Mouse (Mus musculus) embryo, embryonic 9.5 days (tissue): Measurements from ENCODE around the gene Cdh23.
"Not testable (repeated sequence)": the region's sequence is repeated elsewhere in the genome, so short reads cannot be mapped to it uniquely, and the experiment has no call there.

Experiments used
- DNase-seq: peaks from one replicate; pipeline ENCODE4 v3.0.0-alpha.2; 2017; ENCODE audit errors: extremely low spot score

The Cdh23 gene

DNA sequence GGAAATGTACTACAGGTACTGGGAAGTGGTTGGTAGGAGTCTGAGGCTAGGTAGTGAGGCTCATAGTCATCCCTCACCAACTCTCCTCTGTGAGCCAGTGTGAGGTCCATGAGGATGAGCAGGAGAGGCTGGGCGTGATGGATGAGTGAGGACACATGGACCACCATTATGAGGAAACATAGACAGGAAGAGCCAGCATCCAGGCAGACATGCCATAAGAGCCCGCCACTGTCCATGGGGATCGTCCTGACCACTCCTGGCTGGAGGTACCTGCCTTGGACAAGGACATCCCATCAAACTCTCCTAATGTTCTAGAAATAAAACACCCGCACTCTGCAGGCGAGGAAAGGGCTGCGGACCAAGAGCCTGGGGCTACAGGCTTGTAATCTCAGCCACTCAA lies at the start of gene Cdh23:
TSS of gene Cdh23 (minus strand) at position 101 of the 400 bp plus-strand sequence.
- DNase-seq = no peak

- DNase-seq = no peak
Observed at GRCm38 (mm10) chr10:60744543-60745290, 48.4 kb upstream of the Cdh23 start.

- no peak for DNase-seq
Observed at GRCm38 (mm10) chr10:60743681-60744080, 47.4 kb upstream of the Cdh23 start.

DNA sequence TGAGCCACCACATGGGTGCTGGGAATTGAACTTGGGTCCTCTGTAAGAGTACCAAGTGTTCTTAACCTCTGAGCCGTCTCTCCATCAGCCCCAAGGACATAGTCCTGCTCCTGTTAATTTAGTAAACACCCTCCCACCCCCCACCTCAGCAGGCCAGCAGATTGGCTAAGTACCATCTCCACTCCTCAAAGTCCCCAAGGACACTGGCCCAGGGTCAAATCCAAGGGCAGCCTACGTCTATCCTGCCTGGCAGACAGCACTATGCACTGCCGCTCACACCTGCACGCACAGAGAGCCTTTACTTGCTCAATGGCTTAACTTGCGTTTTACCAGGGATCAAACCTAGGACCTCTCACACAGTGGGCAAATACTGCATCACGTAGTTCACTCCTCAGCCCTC lies 46.7 kb upstream of the Cdh23 start:
- no peak for DNase-seq

DNA sequence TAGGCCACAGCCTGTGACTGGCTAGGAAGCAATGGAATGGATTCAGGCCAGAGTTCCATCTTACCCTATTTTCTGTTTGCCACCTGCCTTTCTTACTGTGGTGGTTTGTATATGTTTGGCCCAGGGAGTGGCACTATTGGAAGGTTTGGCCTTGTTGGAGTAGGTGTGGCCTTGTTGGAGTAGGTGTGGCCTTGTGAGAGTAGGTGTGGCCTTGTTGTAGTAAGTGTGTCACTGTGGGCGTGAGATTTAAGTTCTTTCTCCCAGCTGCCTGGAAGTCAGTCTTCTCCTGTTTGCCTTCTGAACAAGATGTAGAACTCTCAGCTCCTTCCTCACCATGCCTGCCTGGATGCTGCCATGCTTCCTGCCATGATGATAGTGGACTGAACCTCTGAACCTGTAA lies 46.0 kb upstream of the Cdh23 start:
- not testable (repeated sequence) for DNase-seq

- no peak for DNase-seq
Observed at GRCm38 (mm10) chr10:60741435-60741834, 45.1 kb upstream of the Cdh23 start.

- no peak for DNase-seq
Observed at GRCm38 (mm10) chr10:60739619-60740363, 43.5 kb upstream of the Cdh23 start.

DNA sequence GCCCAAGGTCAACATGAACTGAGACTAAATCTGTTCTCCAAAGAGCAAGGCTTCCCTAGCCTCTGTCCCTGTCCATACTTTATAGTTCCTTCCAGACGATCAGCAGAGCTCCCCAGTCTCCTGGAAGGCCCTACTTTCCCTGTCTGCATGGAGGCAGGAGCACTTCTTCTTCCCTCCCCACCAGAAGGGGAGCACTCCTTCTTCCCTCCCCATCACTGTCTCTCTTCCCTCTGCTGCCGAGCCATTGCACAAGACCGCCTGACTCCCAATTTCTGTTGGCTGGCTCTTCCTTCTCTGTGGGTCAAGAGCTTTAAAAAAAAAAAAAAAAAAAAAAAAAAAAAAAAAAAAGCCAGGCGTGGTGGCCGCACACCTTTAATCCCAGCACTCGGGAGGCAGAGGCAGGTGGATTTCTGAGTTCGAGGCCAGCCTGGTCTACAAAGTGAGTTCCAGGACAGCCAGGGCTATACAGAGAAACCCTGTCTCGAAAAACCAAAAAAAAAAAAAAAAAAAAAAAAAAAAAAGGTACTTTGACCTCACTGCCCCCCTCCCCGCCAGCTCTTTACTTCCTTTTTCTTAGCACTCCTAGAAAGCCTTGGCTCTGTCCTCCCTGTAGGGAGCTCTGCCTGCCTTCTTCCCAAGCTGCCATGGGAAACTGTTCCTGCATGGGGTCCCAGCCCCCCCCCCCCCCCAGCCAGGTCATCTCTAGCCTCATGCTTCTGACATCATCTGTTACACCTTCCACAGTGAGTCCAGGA lies 41.8 kb upstream of the Cdh23 start:
- DNase-seq = no peak

DNA sequence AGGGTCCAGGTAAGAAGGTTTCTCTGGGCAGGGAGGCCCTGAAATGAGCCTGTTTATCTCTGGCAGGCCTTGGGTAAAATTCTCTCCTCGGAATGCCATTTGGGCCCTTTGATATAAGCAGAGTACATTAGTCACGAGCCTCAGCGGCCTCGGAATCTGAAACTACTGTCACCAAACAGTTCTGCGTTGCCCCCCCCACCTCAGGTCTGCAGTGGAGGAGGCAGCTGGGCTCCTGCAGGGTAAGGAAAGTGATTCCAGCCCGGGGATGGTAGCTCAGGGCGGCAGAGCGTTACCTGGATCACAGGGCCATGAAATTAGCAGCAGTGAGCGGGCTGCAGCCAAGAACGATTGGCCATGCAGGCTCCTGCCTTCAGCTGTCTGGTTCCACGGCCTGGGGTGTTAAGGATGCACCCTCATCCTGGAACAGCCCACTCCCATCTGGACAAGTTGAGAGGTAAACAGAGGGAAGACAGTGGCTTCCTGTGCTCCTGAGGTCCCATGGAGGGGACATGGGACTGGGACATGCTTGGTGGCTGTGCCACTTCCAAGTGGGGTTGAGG lies 41.0 kb upstream of the Cdh23 start:
- no peak for DNase-seq

GRCm38 (mm10) chr10:60735737-60736136 lies 39.4 kb upstream of the Cdh23 start:
- no peak for DNase-seq

DNA sequence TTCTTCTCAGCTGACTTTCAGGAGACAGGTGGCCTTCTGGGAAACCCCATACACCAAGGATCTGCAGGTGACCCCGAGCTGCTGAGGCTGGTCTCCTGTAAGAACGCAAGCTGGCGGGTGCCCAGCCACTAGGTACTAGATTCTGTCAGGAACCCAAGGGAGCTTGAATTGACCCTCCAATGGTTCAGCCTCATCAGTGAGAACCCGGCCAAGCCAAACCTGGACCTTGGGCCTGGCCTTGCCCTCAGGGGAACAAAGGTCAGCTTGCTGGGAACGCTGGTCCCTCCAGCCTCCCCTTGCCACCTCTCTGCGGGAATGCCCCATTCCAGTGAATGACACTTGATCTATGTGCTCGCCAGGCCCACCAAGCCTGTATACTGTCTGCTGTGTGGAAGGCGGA lies 37.2 kb upstream of the Cdh23 start:
- DNase-seq = no peak

DNA sequence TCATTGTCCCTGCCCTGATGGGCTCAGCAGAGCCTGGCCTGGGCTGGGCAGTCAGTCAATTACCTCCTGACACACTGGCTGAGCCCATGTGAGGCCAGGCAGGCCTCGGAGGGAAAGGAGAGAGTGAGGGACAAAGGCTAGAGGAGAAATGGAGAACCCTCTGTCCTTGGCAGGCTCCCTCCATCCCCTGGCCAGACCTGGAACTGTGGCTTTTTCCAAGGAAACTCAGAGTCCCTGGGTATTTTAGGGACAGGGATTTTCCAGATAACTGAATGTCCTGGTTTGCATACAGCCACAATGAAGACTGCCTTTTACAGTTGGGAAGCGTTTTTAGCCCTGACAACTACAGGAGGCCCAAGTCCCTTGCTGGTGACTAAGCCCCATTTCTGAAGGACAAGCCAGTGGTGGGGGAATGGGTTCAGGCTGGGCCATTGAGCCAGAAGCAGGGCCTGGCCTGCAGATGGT lies 36.1 kb upstream of the Cdh23 start:
- DNase-seq = no peak

DNA sequence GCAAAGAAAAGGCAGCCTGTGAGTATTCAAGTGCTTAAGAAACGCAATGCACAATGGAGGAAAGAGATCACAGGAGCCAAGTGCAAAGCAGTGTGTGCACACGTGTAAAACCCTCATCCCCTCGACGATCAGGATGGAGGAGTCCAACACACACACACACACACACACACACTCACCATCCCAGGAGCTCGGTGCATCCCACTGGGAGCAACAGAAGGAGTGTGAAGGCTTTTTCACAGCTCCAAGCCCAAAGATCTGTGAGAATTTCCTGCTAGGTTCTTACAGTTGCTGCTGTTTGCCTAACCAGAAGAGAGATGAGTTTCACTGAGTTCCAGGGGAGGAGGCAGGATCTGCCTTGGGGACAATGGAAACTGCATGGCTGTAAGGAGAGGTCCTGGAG lies 35.5 kb upstream of the Cdh23 start:
- no peak for DNase-seq

DNA sequence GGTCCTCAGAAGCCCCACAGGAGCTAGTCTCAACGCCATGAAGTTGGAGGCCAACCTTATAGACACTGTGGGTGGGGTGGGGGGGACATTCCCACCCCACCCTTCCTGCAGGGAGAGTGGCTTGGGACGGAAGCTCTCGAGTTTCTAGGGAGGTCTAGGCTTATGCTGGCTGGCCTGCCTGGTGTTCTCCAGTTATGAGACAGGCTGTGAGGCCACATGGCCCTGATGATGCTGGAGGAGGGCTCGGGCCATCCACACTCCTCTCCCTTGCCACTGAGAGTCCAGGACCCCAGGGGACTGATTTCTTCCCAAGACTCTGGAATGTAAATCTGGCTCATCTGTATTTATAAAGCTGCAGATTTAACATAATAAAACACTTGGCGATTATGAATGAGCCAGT lies 31.0 kb upstream of the Cdh23 start:
- DNase-seq = no peak

GRCm38 (mm10) chr10:60726896-60727295 lies 30.6 kb upstream of the Cdh23 start:
- no peak for DNase-seq

DNA sequence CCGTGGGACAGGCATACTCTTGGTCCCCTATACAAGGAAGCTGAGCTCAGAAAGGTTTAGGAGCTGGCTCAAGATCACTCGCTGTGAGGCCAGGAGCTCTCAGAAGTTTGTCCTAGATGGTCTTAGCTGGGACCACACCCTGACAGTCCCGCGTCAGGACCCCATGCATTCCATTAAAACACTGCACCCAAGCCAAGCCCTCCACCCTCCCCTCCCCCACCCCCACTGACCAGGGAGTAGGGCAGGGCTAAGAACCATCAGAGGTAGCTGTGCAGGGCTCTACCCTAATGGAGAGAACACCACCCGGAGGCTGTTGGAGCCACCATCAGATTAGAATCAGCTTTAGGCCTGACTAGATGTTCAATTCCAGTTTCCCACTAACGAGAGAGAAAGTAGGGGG lies 28.2 kb upstream of the Cdh23 start:
- no peak for DNase-seq

DNA sequence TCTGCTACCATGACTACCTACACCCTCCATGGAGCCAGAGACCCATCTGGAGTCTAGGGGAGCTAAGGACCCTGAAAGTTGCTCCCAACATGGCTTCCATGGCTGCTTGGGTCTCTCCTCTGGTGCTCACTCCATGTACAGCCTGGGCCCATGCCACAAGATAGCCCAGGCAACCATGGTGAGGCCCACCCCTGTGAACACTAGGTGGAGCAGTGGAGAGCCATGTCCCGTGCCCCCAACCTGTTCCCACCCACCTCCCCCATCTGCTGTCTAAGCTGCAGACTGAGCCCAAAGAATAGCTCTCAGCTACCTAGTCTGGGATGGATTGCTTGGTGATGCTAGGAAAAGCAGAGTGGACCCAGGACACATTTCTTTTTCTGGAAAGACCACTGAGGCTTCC lies 27.1 kb upstream of the Cdh23 start:
- DNase-seq = no peak

- no peak for DNase-seq
Observed at GRCm38 (mm10) chr10:60721640-60722039, 25.4 kb upstream of the Cdh23 start.

GRCm38 (mm10) chr10:60720461-60720860 lies 24.2 kb upstream of the Cdh23 start:
- no peak for DNase-seq

- no peak for DNase-seq
Observed at GRCm38 (mm10) chr10:60718491-60718890, 22.2 kb upstream of the Cdh23 start.

GRCm38 (mm10) chr10:60716449-60716848 lies 20.2 kb upstream of the Cdh23 start:
- DNase-seq = no peak

GRCm38 (mm10) chr10:60712299-60712698 lies 16.0 kb upstream of the Cdh23 start:
- DNase-seq = not testable (repeated sequence)
